Mouse (Mus musculus): Measurements from ENCODE around the gene Cebpb. TPM values are rescaled to one million over a fixed set of nuclear protein-coding genes. Genes with fewer than 3 reads are reported as not detected.

Gene Cebpb
- total and polyA plus RNA-seq, 3 experiments, result 366 to 3,420 (median 466) TPM

GRCm38 (mm10) chr2:167722538-167722937 is 33.8 kb downstream of the Cebpb start:
- DNase-seq, result no peak

DNA sequence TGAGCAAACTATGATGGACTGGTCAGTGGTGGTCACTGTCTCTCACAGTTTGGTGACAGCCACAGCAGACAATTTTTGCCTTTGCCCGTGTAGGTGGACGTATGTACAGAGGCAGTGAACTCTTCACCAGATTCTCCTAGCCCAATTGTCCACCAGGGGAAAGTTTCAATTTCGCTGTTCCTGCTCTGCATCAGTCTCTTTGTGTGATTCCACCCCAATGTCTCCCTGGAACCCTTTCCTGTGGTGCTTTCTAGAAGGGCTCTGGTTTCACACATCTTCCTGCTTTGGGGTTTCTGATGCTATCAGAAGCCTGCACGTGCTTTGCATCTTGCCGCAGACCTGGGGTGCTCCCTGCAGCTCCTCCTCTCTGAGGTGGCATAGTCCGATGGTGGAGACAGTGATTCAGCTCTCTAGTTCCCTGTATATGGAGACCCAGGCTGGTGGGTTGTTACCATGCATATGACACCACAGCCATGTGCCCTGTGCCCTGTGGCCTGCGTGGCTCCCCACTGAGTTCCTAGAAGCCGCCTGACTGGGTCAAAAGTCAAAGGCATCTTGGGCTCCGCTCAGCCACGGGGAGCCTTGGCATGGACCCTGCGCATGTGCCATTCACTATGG is 35.0 kb downstream of the Cebpb start:
- no peak for DNase-seq

GRCm38 (mm10) chr2:167725879-167726278 is 37.2 kb downstream of the Cebpb start:
- DNase-seq, result no peak

DNA sequence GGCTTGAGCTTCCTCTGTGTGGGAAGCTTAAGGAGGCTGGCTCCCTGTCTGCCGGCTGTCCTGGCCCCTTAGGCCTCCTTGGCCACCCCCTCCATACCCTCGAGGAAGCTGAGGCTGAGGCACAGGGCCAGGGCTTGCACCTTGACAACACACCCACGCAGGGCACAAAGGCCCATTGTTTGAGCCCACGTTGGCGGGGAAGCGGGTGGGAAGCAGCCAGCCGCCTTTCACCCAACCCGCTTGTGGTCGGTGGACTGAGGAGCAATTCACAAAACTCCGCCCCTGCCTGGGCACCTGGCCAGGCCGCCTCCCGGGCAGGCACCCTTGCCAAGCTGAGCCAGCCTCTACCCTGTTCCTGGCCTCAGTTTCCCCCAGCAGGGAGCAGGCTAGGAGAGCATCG is 38.4 kb downstream of the Cebpb start:
- peak; percentile 51 for DNase-seq

DNA sequence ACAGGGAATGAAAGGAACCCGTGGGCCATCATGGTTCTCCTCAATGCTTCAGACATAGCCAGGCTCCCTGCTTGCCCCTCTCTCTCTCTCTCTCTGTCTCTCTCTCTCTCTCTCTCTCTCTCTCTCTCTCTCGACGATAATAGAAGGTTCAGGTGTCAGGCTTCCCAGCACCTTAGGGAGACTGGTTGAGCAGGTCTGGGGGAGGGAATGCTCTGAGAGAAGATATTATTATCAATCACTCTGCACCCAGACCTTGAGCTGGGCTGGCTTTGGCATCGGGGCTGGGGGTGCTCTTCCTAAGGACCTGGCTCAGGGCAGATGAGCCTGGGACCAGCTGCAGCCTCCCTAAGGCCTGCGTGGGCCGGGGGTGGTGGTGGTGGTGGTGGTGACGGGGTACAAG is 41.3 kb downstream of the Cebpb start:
- DNase-seq, result no peak

DNA sequence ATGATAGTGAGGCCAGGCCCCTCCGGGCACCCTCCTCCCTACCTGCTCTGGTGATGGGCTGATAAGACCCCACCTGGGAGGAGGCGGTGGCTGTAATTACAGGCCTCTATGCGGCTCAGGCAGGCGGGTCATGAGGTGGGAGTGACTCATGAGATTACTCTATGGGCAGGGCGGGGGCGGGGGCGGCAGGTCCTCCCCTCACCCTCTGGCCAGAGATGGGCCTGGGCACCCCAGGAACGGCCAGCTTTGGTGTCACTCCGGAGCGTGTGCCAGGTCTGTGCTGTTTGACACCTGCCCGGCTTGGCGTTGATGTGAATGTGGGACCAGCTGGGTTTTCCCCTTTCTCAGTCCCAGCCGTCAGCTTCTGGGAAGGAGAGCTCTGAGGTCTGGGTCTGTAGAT is 42.4 kb downstream of the Cebpb start:
- no peak for DNase-seq

DNA sequence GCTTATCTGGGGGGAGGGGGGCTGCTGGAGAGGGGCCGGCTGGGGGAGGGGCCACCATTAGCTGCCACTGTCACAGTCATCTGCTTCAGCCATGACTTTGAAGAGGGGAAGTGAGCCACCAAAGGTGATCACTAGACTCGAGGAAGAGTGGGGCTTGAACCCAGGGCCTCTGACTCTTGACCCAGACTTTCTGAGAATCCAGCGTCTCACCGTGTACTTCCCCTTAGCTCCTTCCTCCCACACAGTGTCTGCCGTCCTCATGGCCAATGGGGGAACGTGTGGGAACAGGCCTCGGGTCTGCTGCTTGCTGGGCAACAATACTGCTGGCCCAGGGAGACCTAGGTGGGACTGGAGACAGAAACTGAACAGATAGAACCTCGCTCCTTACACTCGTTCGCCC is 46.1 kb downstream of the Cebpb start:
- no peak for DNase-seq

- no peak for DNase-seq
Observed at GRCm38 (mm10) chr2:167739030-167739429, 50.3 kb downstream of the Cebpb start.

Small RNA genes lying within 50 kb of the gene (microRNA-seq; reads per million reads assigned to microRNA genes)
- gene Gm22355, result 0 reads per million in 2 experiments

Other genes starting within 250 kb of the Cebpb start
- 10 to 100 TPM; 75.2 to 78.4 TPM for gene Rnf114, start 196.3 kb upstream of the Cebpb start, total RNA-seq (2021)
- 64.2 and 70.8 TPM in 2 replicates for gene Rnf114, start 196.3 kb upstream of the Cebpb start, polyA plus RNA-seq (2012; rRNA removed)
- gene Spata2, start 196.0 kb upstream of the Cebpb start, total RNA-seq (2021), result 10 to 100 TPM; 33.1 to 35.1 TPM
- 29.0 and 30.8 TPM in 2 replicates for gene Spata2, start 196.0 kb upstream of the Cebpb start, polyA plus RNA-seq (2012; rRNA removed)
- gene Snai1, start 150.7 kb upstream of the Cebpb start, total RNA-seq (2021), result 10 to 100 TPM in 1 of 2 experiments, 1 to 10 TPM in 1; 6.7 to 10.1 TPM
- 45.2 and 45.3 TPM in 2 replicates for gene Snai1, start 150.7 kb upstream of the Cebpb start, polyA plus RNA-seq (2012; rRNA removed)
- gene Ube2v1, start 56.8 kb upstream of the Cebpb start, total RNA-seq (2021), result 100 to 1,000 TPM; 191 to 208 TPM
- 94.4 and 133 TPM in 2 replicates for gene Ube2v1, start 56.8 kb upstream of the Cebpb start, polyA plus RNA-seq (2012; rRNA removed)
- 10 to 100 TPM; 20.0 to 21.0 TPM for gene Gm20431, start 27.4 kb upstream of the Cebpb start, total RNA-seq (2021)
- gene Gm20431, start 27.4 kb upstream of the Cebpb start, polyA plus RNA-seq (2012; rRNA removed), result 31.2 and 38.6 TPM in 2 replicates
- 10 to 100 TPM; 29.9 to 30.1 TPM for gene Tmem189, start 907 bp downstream of the Cebpb start, total RNA-seq (2021)
- gene Tmem189, start 907 bp downstream of the Cebpb start, polyA plus RNA-seq (2012; rRNA removed), result 72.0 and 77.3 TPM in 2 replicates
- 10 to 100 TPM; 55.1 to 71.3 TPM for gene Ptpn1, start 243.1 kb downstream of the Cebpb start, total RNA-seq (2021)
- gene Ptpn1, start 243.1 kb downstream of the Cebpb start, polyA plus RNA-seq (2012; rRNA removed), result 52.3 and 57.9 TPM in 2 replicates

Data from adrenal gland, adult 2 months (tissue).